Mouse (Mus musculus) MEL (cell line): ENCODE results near the gene Gm21969.

ENCODE experiments used
- CTCF ChIP-seq, 3 experiments: IDR thresholded peaks in 2 of 3; conservative IDR thresholded peaks in 1 of 3; 2 replicates each; pipeline ENCODE4 v1.5.1; 2011 to 2012; ENCODE audit warnings: low read length in 3 of 3, low read depth in 2 of 3, mild to moderate bottlenecking in 2 of 3, improper control_type of control experiment in 1 of 3, inconsistent platforms in 1 of 3, mixed read lengths in 1 of 3, moderate library complexity in 1 of 3; ENCODE audit not compliant: control insufficient read depth in 1 of 3, insufficient read depth in 1 of 3, poor library complexity in 1 of 3, severe bottlenecking in 1 of 3
- ELF1 ChIP-seq: IDR thresholded peaks from 2 replicates; pipeline ENCODE4 v1.6.1; 2014; ENCODE audit warnings: low read depth, mild to moderate bottlenecking, inconsistent platforms, low read length, improper control_type of control experiment, moderate library complexity
- EP300 ChIP-seq, 2 experiments: IDR thresholded peaks; 2 replicates each; pipeline ENCODE4 v1.6.1; 2011; ENCODE audit warnings: improper control_type of control experiment in 2 of 2, low read length in 2 of 2, low read depth in 1 of 2, mild to moderate bottlenecking in 1 of 2
- MAX ChIP-seq: IDR thresholded peaks from 2 replicates; pipeline ENCODE4 v1.6.1; 2011; ENCODE audit warnings: low read length, improper control_type of control experiment
- MXI1 ChIP-seq: IDR thresholded peaks from 2 replicates; pipeline ENCODE4 v1.6.1; 2011; ENCODE audit warnings: mild to moderate bottlenecking, low read depth, low read length, improper control_type of control experiment
- POLR2A ChIP-seq, 2 experiments: IDR thresholded peaks; 2 replicates each; pipeline ENCODE4 v1.6.1; 2011 to 2012; ENCODE audit warnings: low read length in 2 of 2, mild to moderate bottlenecking in 2 of 2, control low read depth in 1 of 2, improper control_type of control experiment in 1 of 2, low read depth in 1 of 2, moderate library complexity in 1 of 2; ENCODE audit not compliant: control insufficient read depth in 1 of 2, insufficient read depth in 1 of 2, poor library complexity in 1 of 2
- RAD21 ChIP-seq: IDR thresholded peaks from 2 replicates; pipeline ENCODE4 v1.6.1; 2011; ENCODE audit warnings: mild to moderate bottlenecking, low read depth, low read length, improper control_type of control experiment
- SIN3A ChIP-seq: IDR thresholded peaks from 2 replicates; pipeline ENCODE4 v1.6.1; 2012; ENCODE audit warnings: low read length, improper control_type of control experiment, inconsistent platforms
- TCF12 ChIP-seq: IDR thresholded peaks from 2 replicates; pipeline ENCODE4 v1.6.1; 2014; ENCODE audit warnings: low read depth, mild to moderate bottlenecking, inconsistent platforms, low read length, improper control_type of control experiment, moderate library complexity
- USF1 ChIP-seq: IDR thresholded peaks from 2 replicates; pipeline ENCODE4 v1.6.1; 2014; ENCODE audit warnings: low read depth, mild to moderate bottlenecking, inconsistent platforms, low read length, improper control_type of control experiment, moderate library complexity
- ZKSCAN1 ChIP-seq: IDR thresholded peaks from 2 replicates; pipeline ENCODE4 v1.6.1; 2012; ENCODE audit warnings: low read depth, mild to moderate bottlenecking, inconsistent platforms, low read length, improper control_type of control experiment, moderate library complexity
- ZMIZ1 ChIP-seq: IDR thresholded peaks from 2 replicates; pipeline ENCODE4 v1.6.1; 2012; ENCODE audit warnings: low read depth, mild to moderate bottlenecking, inconsistent platforms, low read length, improper control_type of control experiment, moderate library complexity

DNA sequence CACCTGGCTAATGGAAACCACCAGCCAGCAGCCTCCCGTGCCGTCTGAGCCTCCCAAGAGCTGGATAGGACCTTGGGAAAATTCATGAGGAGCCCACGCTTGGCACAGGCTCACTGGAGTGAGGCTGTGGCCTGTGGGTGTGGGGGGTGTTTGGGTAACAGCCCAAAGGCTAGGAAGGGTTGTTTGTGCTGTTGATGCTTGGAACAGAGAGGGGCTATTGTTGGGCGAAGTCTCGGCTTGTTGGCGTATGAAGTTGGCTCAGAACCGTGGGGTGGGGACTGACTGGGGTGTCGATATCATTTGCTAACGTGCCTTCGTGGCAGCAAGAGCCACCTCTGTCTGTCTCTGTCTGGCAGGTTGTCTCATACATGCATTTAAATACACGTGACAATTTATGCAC lies 47.8 kb upstream of the Gm21969 start:
- TF ChIP-seq MAX (no peak), ZKSCAN1 (no peak), EP300 (IDR thresholded peaks at IDR 0.05; ENCODE audit: low read depth in 1 of 2, low read length in 2 of 2) (no peak), TCF12 (no peak), CTCF (IDR thresholded peaks at IDR 0.05 in 2 of 3, conservative IDR thresholded peaks at IDR 0.05 in 1 of 3; ENCODE audit: control insufficient read depth in 1 of 3, insufficient read depth in 1 of 3, low read depth in 2 of 3, low read length in 3 of 3, poor library complexity in 1 of 3, severe bottlenecking in 1 of 3) (no peak), ZMIZ1 (no peak), USF1 (no peak), RAD21 (no peak), POLR2A (IDR thresholded peaks at IDR 0.05; ENCODE audit: control insufficient read depth in 1 of 2, insufficient read depth in 1 of 2, low read depth in 1 of 2, low read length in 2 of 2, poor library complexity in 1 of 2) (no peak), MXI1 (no peak), ELF1 (no peak), SIN3A (no peak)
